Mouse (Mus musculus) spleen, postnatal 36 days (tissue): Measurements from ENCODE around the gene Dcaf11.

ENCODE experiments used
- DNase-seq, 2 experiments: peaks; one replicate each; pipeline ENCODE4 v3.0.0; 2022; ENCODE audit warnings: low spot score in 2 of 2, mixed read lengths in 1 of 2

Dcaf11 gene

DNA sequence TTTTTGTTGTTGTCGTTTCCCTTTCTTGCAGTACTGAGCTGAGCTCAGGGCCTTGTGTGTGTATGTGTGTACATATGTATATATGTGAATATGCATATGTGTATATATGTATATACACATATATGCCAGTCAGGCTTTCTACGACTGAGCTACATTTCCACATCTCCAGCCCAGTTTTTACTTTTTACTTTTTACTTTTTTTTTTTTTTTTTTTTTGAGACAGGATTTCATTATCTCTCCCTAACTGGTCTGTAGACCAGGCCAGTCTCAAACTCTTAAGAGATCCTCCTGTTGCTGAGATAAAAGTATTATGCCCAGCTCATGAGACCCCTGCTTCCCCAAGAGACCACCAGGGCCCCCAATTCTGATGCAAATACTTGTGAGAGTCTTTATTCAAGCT lies 57.0 kb downstream of the Dcaf11 start:
- no peak for DNase-seq

DNA sequence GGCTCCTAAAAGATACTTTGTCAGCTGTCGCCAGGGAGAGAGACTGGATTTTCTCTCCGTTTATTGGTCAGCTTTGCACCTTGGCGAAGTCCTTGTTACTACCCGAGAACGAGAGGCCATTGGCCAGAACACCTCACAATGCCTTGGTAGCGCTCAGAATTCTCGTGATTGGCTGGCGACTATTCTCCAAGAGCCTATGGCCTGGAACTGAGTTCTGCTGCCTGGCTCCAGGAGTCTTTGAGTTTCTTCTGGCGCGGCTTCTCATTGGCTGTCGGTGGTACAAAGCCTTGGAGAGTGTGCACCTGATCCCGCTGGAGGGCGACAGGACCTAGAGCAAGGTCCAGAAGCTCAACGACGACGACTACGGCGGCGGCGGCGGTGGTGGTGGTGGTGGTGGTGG lies 58.0 kb downstream of the Dcaf11 start, which contains the start of gene Rec8:
Rec8 (plus strand) TSS at position 216 of the 400 bp plus-strand sequence.
- peak in 1 of 2 experiments; percentile 17 for DNase-seq

DNA sequence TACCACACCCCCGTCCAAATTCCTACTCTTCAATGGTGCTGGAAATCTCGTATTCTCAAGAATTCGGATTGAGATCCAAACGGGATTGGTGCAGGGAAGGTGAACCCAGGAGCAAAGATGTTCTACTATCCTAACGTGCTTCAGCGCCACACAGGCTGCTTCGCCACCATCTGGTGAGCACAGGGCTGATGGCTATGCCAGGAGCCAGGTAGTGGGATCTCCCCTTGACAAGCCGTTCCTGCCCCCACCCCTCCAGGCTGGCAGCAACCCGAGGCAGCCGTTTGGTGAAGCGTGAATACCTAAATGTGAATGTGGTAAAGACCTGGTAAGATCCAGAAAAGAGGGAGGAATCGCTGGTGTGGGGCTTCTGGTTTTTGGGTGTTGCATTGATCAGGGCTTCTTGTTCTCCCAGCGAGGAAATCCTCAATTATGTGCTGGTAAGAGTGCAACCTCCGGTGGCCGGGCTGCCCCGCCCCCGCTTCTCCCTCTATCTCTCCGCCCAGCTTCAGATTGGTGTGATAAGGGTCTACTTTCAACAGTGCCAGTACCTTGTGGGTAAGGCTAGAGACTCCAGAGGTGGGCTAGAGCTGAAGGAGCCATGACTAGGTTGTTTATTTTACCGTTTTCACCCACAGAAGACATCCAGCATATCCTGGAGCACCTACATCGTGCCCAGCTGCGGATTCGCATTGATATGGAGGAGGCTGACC lies 58.8 kb downstream of the Dcaf11 start:
- peak in 1 of 2 experiments; percentile 17 for DNase-seq
